Mouse (Mus musculus): ENCODE data around the gene Rec114.

DNA sequence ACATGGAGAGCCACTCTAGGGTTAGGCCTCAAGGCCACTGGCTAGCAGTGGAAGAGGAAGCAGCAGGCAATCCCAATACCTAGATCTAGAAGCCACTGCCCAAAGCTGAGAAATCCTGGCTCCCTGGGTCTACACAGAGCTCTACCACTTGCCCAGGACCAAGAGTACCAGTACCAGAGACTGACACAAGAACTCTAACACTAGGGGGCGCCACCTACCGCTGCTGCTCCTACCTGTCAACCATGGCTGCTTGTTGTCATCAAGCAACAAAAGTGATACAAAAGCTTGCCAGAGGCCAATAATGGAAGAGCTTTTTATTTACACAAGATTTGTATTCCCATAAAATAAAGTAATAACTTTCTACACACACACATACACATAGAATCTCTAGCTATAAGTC lies 33.8 kb downstream of the Rec114 start:
- TF ChIP-seq CTCF (IDR thresholded peaks at IDR 0.05), result peak; percentile 83
- no peak for TF ChIP-seq POLR2A (IDR thresholded peaks at IDR 0.05; ENCODE audit: insufficient read depth, low read depth, low read length)

Data from heart, adult 2 months (tissue).